Mouse (Mus musculus) spleen, adult 2 months (tissue): Measurements from ENCODE around the gene Smc4. TPM values are rescaled to one million over a fixed set of nuclear protein-coding genes. Genes with fewer than 3 reads are reported as not detected.
A peak's percentile ranks its signal among the peaks of the same experiment; 100 is the strongest.

Experiments
- DNase-seq, 2 experiments: peaks; one replicate each; pipeline versions ENCODE4 v3.0.0 to v3.0.0-alpha.2; 2012 to 2021; ENCODE audit warnings: low spot score in 2 of 2, low read depth in 1 of 2
- H3K27ac ChIP-seq: fragments of 200-500 bp; 2 replicates; pipeline ENCODE4 v1.5.1; 2012; ENCODE audit warnings: low read length, inconsistent platforms; ENCODE audit not compliant: insufficient read depth
- H3K27me3 ChIP-seq: fragments of 200-500 bp; 2 replicates; pipeline ENCODE4 v1.6.1; 2012; ENCODE audit warnings: mild to moderate bottlenecking, moderate library complexity, low read length, inconsistent platforms; ENCODE audit not compliant: control insufficient read depth, insufficient read depth
- H3K36me3 ChIP-seq: fragments of 200-500 bp; 2 replicates; pipeline ENCODE4 v1.6.1; 2012; ENCODE audit warnings: mild to moderate bottlenecking, low read length, inconsistent platforms; ENCODE audit not compliant: control insufficient read depth, insufficient read depth
- H3K4me1 ChIP-seq: fragments of 200-500 bp; 2 replicates; pipeline ENCODE4 v1.6.1; 2011; ENCODE audit warnings: inconsistent platforms; ENCODE audit not compliant: control insufficient read depth, insufficient read depth, insufficient read length
- H3K4me3 ChIP-seq: fragments of 200-500 bp; 2 replicates; pipeline ENCODE4 v1.5.1; 2011; ENCODE audit warnings: mild to moderate bottlenecking, inconsistent platforms; ENCODE audit not compliant: insufficient read depth, insufficient read length; ENCODE audit errors: extremely low read depth
- CTCF ChIP-seq: fragments of 200-500 bp; IDR thresholded peaks from 2 replicates; pipeline ENCODE4 v1.5.1; 2011; ENCODE audit warnings: mild to moderate bottlenecking, inconsistent platforms; ENCODE audit not compliant: insufficient read depth, insufficient read length, insufficient replicate concordance; ENCODE audit errors: extremely low read depth
- POLR2A ChIP-seq: fragments of 200-500 bp; IDR thresholded peaks from 2 replicates; pipeline ENCODE4 v1.6.1; 2011; ENCODE audit warnings: low read depth, low read length, inconsistent platforms
- WGBS: fragments of 180-500 bp; shearing (Covaris S2); methylation state at CpG from one replicate; pipeline ENCODE4 v1.1.7; 2018; 5-methylcytosine and 5-hydroxymethylcytosine counted together
- polyA plus RNA-seq: library from polyadenylated mRNA; depleted of rRNA; stranded (reverse); fragments of >200 nt; gene quantifications from 2 replicates; pipeline ENCODE4 v1.2.3, GENCODE M21; 2012; rRNA removed

Gene Smc4
- 10.8 and 15.6 TPM in 2 replicates for polyA plus RNA-seq

GRCm38 (mm10) chr3:69004437-69005337 is at the start of gene Smc4, which contains the start of gene Ift80:
Smc4 (plus strand) TSS chr3:69004738.
Ift80 (minus strand) TSS chr3:69004570.
- TF ChIP-seq CTCF, result no peak
- peak; percentile 45; the same call in 1 of the 2 replicates for TF ChIP-seq POLR2A
- H3K27me3 ChIP-seq, result no peaks in the 10 kb centered on the region
- H3K36me3 ChIP-seq, result peaks cover 3% of the 10 kb centered on the region; the same call in 1 of the 2 replicates
- H3K4me1 ChIP-seq, result no peaks in the 10 kb centered on the region
- H3K4me3 ChIP-seq, result peak within 1 kb of the TSS; percentile 96
- under 1% methylated on average over 74 of the region's 76 CpGs for WGBS
- DNase-seq, result peak; percentile 95 to 97
- H3K27ac ChIP-seq, result peak within 1 kb of the TSS; percentile 96

DNA sequence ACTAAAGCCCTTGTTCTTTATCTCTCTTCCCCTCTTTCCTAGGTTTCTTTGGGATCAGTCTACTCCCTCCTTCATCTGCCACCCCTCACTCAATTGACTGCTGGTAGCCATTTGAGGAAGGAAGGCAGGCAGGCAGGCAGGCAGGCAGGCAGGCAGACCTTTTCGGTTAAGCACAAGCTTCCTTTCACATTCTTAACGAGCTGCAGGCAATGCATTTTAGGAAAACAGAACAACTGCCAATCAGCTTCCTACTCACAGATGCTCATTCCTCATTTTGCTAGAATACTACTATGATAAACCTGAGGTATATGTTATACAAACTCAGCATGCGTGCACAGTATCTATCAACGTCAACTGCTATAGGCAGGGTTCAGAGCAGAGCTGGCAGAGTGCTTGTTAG is 48.1 kb upstream of the Smc4 start:
- TF ChIP-seq CTCF (no peak), POLR2A (no peak)
- Histone ChIP-seq H3K27me3 (no peaks in the 10 kb centered on the region), H3K4me1 (peaks cover 3% of the 10 kb centered on the region; the same call in 1 of the 2 replicates), H3K27ac (no peak overlapping the region), H3K36me3 (no peaks in the 10 kb centered on the region), H3K4me3 (no peak overlapping the region)
- WGBS, result 39% methylated on average over 4 of the region's 4 CpGs
- DNase-seq, result no peak

DNA sequence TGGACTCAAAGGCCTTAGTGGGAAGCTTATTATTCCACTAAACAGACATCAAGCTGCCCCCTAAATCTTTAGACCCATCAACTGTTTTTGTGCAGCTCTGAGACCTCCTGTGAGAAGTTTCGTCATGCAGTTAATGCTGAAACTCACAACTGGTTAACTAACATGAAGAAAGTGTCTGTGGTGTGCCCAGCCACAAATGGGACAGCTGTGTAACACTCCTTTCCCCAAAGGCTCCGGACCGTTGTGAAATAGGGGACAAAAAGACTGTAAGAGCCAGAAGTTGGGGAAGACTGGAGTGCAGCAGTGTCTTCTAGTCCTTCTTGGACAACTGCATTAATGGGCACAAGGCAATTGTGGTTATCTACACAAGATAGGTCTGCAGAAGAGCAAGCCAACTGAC is 47.1 kb upstream of the Smc4 start:
- H3K27ac ChIP-seq, result no peak overlapping the region
- peaks cover 3% of the 10 kb centered on the region; the same call in 1 of the 2 replicates for H3K4me1 ChIP-seq
- no peak for DNase-seq
- no peak overlapping the region for H3K4me3 ChIP-seq
- WGBS, result 76% methylated on average over 3 of the region's 3 CpGs
- peaks cover 4% of the 10 kb centered on the region; the same call in 1 of the 2 replicates for H3K36me3 ChIP-seq
- TF ChIP-seq POLR2A, result no peak
- TF ChIP-seq CTCF, result no peak
- H3K27me3 ChIP-seq, result no peaks in the 10 kb centered on the region

DNA sequence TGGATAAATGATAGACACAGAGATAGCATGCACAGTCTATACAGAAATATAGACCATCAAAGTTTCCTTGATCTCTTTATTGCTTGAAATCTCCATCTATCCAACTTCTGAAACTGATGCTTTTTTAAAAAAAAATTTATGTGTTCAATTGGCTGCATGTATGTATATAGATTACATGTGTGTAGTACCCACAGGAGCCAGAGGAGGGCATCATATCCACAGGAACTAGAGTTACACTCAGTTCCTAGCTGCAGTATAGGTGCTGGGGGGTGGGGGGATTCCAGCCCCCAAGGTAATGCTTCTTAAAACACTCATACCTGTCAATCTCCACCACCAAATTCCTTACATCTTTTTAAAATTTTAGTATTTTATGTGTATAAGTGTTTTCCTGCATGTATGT is 39.9 kb upstream of the Smc4 start:
- peaks cover 3% of the 10 kb centered on the region for H3K4me1 ChIP-seq
- H3K36me3 ChIP-seq, result peaks cover 12% of the 10 kb centered on the region
- H3K4me3 ChIP-seq, result no peak overlapping the region
- peak in 1 of 2 experiments; percentile 18 for DNase-seq
- H3K27me3 ChIP-seq, result no peaks in the 10 kb centered on the region
- no peak overlapping the region for H3K27ac ChIP-seq
- TF ChIP-seq POLR2A (no peak), CTCF (no peak)

DNA sequence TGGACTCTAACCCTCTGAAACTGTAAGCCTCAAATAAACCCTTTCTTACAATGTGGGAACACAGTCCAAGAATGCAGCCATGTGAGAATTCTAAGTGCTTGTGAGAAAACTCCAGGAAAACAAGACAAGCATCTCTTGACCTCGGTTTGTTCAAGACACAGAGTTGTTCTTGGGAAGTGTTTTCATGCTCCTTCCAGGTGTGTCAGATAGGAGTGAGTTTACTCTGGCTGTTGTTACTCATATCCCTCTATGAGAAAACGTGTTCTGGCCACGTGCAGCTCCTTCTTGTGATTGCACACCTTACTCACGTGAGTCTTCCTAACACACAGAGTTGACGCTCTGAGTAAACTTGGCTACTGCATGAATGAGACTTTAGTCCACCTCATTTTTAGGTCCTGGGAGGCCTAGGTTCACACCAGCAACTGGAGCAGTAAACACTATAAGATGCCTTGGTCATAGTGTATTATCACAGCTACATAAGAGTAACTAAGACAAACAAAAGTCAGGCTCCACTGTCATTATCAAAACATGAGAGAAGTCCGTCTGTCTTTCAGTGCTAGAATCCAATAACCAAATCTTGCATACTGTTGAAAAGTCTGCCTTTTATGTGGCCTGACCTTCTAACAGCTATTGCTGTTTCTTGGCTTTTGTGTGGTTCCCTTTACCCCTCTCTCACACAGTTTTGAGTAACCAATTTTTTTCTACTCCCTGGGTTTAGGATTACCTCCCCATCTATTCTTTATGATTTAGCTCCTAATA is 37.8 kb upstream of the Smc4 start:
- peaks cover 12% of the 10 kb centered on the region for H3K36me3 ChIP-seq
- no peak for TF ChIP-seq POLR2A
- no peak for TF ChIP-seq CTCF
- no peaks in the 10 kb centered on the region; the same call in 1 of the 2 replicates for H3K4me1 ChIP-seq
- no peaks in the 10 kb centered on the region for H3K27me3 ChIP-seq
- H3K27ac ChIP-seq, result peak overlapping the region; percentile 36; the same call in 1 of the 2 replicates
- no peak for DNase-seq
- no peak overlapping the region for H3K4me3 ChIP-seq
- WGBS, result 86% methylated on average over 6 of the region's 6 CpGs

GRCm38 (mm10) chr3:68967404-68967803 is 37.1 kb upstream of the Smc4 start:
- Histone ChIP-seq H3K27me3 (no peaks in the 10 kb centered on the region), H3K27ac (peak overlapping the region; percentile 12), H3K4me1 (no peaks in the 10 kb centered on the region; the same call in 1 of the 2 replicates), H3K36me3 (peaks cover 8% of the 10 kb centered on the region), H3K4me3 (no peak overlapping the region)
- no peak for DNase-seq
- WGBS, result 59% methylated on average over 6 of the region's 6 CpGs
- TF ChIP-seq POLR2A, result no peak
- TF ChIP-seq CTCF, result no peak

GRCm38 (mm10) chr3:68969091-68969590 is 35.4 kb upstream of the Smc4 start:
- Histone ChIP-seq H3K27ac (peak overlapping the region; percentile 82), H3K4me3 (no peak overlapping the region), H3K36me3 (peaks cover 6% of the 10 kb centered on the region), H3K27me3 (no peaks in the 10 kb centered on the region), H3K4me1 (no peaks in the 10 kb centered on the region; the same call in 1 of the 2 replicates)
- DNase-seq, result no peak
- TF ChIP-seq CTCF, result no peak
- TF ChIP-seq POLR2A, result no peak
- WGBS, result 76% methylated on average over 3 of the region's 3 CpGs
